Mouse (Mus musculus): ENCODE data around the gene Ccdc138. TPM values are rescaled to one million over a fixed set of nuclear protein-coding genes. Genes with fewer than 3 reads are reported as not detected.

Ccdc138 gene
- polyA plus RNA-seq, 1 experiment from 2014 or later: 9.2 TPM

- Histone ChIP-seq H3K36me3 (ENCODE audit: control insufficient read depth, insufficient read depth, low read length) (no peaks in the 10 kb centered on the region), H3K4me3 (ENCODE audit: low read depth, low read length) (no peak overlapping the region), H3K27ac (ENCODE audit: low read depth, low read length) (no peak overlapping the region), H3K4me2 (ENCODE audit: low read depth) (no peak overlapping the region), H3K9ac (ENCODE audit: low read length) (no peak overlapping the region), H3K27me3 (ENCODE audit: control insufficient read depth, insufficient read depth, low read length) (no peaks in the 10 kb centered on the region), H3K9me3 (ENCODE audit: control insufficient read depth, low read length) (no peaks in the 10 kb centered on the region), H3K4me1 (ENCODE audit: control insufficient read depth, insufficient read depth, low read length) (no peaks in the 10 kb centered on the region)
- ATAC-seq (ENCODE audit: insufficient read depth, low FRiP score, low TSS enrichment) (no peak), DNase-seq (ENCODE audit: low spot score) (no peak)
- 89% methylated on average over 8 of the region's 8 CpGs for WGBS
Measured at GRCm38 (mm10) chr10:58554693-58555387, 57.1 kb downstream of the Ccdc138 start.

DNA sequence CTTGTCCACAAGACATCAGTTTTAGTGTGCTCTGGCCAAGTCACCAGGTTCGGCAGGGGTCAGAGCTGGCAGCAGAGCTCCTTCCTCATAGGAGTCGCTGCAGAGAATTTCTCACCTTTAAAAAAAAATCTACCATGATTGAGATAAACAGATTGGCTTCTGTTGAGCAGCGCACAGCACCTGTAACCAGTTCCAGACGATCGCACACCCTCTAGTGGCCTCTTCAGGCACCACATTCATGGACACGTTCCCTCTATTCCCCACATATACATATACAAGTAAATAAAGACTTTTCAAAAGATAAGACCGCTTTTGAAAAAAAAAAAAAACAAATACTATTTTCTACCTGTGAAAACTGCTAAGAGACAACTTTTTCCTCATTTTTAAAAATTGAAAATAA is 61.4 kb downstream of the Ccdc138 start:
- DNase-seq (ENCODE audit: low spot score) (peak; percentile 52), ATAC-seq (ENCODE audit: insufficient read depth, low FRiP score, low TSS enrichment) (no peak)
- no peaks in the 10 kb centered on the region for H3K27me3 ChIP-seq (ENCODE audit: control insufficient read depth, insufficient read depth, low read length)
- no peak overlapping the region for H3K4me2 ChIP-seq (ENCODE audit: low read depth)
- H3K9ac ChIP-seq (ENCODE audit: low read length): no peak overlapping the region
- no peak overlapping the region for H3K27ac ChIP-seq (ENCODE audit: low read depth, low read length)
- 34% methylated on average over 7 of the region's 7 CpGs for WGBS
- H3K36me3 ChIP-seq (ENCODE audit: control insufficient read depth, insufficient read depth, low read length): no peaks in the 10 kb centered on the region
- no peaks in the 10 kb centered on the region for H3K9me3 ChIP-seq (ENCODE audit: control insufficient read depth, low read length)
- no peak overlapping the region for H3K4me3 ChIP-seq (ENCODE audit: low read depth, low read length)
- H3K4me1 ChIP-seq (ENCODE audit: control insufficient read depth, insufficient read depth, low read length): no peaks in the 10 kb centered on the region

DNA sequence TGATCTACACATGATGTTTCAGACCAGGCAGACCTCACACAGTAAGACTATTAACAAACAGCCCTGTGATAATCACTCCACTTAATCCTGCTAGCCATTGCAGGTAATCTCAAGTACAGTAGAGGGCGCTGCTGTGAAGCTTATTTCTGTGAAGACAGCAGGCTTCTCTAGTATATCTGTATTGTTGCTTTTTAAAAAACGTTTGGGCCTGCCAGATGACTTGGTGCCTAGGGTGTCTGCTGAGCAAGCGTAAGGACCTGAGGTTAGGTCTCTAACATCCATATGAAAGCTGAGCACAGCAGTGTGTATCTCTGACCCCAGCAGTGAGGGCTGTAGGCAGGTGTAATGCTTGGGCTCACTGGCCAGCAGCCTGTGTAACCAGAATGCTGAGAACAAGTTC is 62.2 kb downstream of the Ccdc138 start:
- H3K27me3 ChIP-seq (ENCODE audit: control insufficient read depth, insufficient read depth, low read length): no peaks in the 10 kb centered on the region
- H3K4me3 ChIP-seq (ENCODE audit: low read depth, low read length): no peak overlapping the region
- DNase-seq (ENCODE audit: low spot score) (peak; percentile 63), ATAC-seq (ENCODE audit: insufficient read depth, low FRiP score, low TSS enrichment) (no peak; the same call in 1 of the 2 replicates)
- no peak overlapping the region for H3K27ac ChIP-seq (ENCODE audit: low read depth, low read length)
- H3K4me2 ChIP-seq (ENCODE audit: low read depth): no peak overlapping the region
- no peaks in the 10 kb centered on the region for H3K36me3 ChIP-seq (ENCODE audit: control insufficient read depth, insufficient read depth, low read length)
- WGBS: 24% methylated on average over 3 of the region's 3 CpGs
- H3K4me1 ChIP-seq (ENCODE audit: control insufficient read depth, insufficient read depth, low read length): no peaks in the 10 kb centered on the region
- no peaks in the 10 kb centered on the region for H3K9me3 ChIP-seq (ENCODE audit: control insufficient read depth, low read length)
- H3K9ac ChIP-seq (ENCODE audit: low read length): no peak overlapping the region

DNA sequence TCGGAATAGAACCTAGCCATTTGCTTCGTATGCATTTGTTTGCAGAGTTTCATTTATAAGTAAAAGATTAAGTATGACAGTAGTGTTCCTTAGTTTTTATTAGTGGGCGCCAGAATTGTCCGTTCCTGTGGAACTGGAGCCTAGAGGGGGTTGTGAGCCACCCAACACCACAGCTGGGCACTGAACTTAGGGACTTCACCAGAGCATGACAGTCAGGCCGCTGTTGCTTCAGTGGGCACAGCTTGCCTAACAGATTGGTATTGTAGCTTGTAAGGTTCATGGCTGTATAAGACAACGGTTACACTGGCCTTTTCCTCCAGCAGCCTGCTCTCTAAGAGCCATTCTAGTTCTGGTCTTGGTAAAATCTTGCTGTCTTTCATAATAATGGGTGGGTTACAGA is 62.8 kb downstream of the Ccdc138 start:
- WGBS: 92% methylated on average over 6 of the region's 6 CpGs
- no peaks in the 10 kb centered on the region for H3K4me1 ChIP-seq (ENCODE audit: control insufficient read depth, insufficient read depth, low read length)
- H3K9me3 ChIP-seq (ENCODE audit: control insufficient read depth, low read length): no peaks in the 10 kb centered on the region
- no peak overlapping the region for H3K27ac ChIP-seq (ENCODE audit: low read depth, low read length)
- ATAC-seq (ENCODE audit: insufficient read depth, low FRiP score, low TSS enrichment): no peak
- DNase-seq (ENCODE audit: low spot score): no peak
- H3K27me3 ChIP-seq (ENCODE audit: control insufficient read depth, insufficient read depth, low read length): no peaks in the 10 kb centered on the region
- H3K36me3 ChIP-seq (ENCODE audit: control insufficient read depth, insufficient read depth, low read length): no peaks in the 10 kb centered on the region
- H3K4me3 ChIP-seq (ENCODE audit: low read depth, low read length): no peak overlapping the region
- H3K4me2 ChIP-seq (ENCODE audit: low read depth): no peak overlapping the region
- H3K9ac ChIP-seq (ENCODE audit: low read length): no peak overlapping the region

DNA sequence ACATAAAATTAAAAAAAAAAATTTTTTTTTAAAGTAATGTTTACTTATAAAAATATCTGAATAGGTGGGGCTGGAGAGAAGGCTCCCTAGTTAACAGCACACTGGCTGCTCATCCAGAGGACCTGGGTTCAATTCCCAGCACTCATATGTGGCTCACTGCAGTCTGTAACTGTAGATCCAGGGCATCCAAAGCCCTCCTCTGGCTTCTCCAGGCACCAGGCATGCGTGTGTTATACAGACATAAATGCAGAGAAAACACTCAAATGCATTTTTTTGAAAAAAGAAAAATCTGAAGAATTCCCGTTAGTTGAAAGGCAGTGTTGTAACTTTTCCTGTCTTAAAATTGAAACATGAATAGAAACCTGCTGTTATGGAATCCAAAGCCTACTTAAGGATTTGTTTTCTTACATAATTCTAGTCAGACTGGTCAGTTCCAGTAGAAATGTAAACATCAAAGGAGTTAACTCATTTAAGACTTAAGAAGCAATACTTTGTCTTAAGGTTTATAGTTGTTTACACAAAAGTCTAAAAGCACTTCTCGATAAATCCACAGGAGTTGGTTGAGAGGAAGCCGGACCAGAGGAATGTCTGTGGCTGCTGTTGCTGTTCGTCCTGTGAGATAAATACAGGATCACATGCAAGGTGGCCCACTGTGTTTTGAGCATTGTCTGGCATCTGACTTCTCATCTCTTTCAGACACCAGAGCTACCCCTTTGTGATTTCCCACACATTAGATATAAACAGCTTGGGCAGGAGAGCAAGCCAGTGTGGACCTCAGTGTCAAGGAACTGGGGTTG is 87.9 kb downstream of the Ccdc138 start:
- H3K36me3 ChIP-seq (ENCODE audit: control insufficient read depth, insufficient read depth, low read length): no peaks in the 10 kb centered on the region
- WGBS: 77% methylated on average over 5 of the region's 5 CpGs
- no peak overlapping the region for H3K9ac ChIP-seq (ENCODE audit: low read length)
- no peak overlapping the region for H3K27ac ChIP-seq (ENCODE audit: low read depth, low read length)
- ATAC-seq (ENCODE audit: insufficient read depth, low FRiP score, low TSS enrichment) (no peak), DNase-seq (ENCODE audit: low spot score) (no peak)
- no peaks in the 10 kb centered on the region for H3K4me1 ChIP-seq (ENCODE audit: control insufficient read depth, insufficient read depth, low read length)
- H3K27me3 ChIP-seq (ENCODE audit: control insufficient read depth, insufficient read depth, low read length): no peaks in the 10 kb centered on the region
- H3K4me2 ChIP-seq (ENCODE audit: low read depth): no peak overlapping the region
- H3K9me3 ChIP-seq (ENCODE audit: control insufficient read depth, low read length): no peaks in the 10 kb centered on the region
- no peak overlapping the region for H3K4me3 ChIP-seq (ENCODE audit: low read depth, low read length)

DNA sequence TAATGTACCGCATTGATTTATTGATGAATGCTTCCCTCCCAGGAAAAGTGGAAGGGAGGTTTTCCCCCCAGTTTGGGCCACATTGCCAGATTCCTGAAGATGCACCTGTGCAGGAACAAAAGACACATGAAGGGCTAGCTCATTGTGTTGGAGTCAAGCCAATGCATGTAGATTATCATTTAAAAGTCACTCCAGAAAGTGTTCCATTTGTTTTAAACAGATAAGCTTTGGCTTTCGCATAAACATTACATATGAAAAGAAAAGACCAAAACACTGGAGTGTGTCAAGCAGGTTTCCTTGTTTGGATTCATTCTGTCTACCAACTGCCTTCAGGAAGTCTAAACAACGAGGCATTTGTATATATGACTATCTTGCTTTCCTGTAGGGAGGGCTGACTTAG is 96.7 kb downstream of the Ccdc138 start:
- no peak for DNase-seq (ENCODE audit: low spot score)
- H3K9me3 ChIP-seq (ENCODE audit: control insufficient read depth, low read length): no peaks in the 10 kb centered on the region
- H3K9ac ChIP-seq (ENCODE audit: low read length): no peak overlapping the region
- no peak overlapping the region for H3K27ac ChIP-seq (ENCODE audit: low read depth, low read length)
- H3K4me1 ChIP-seq (ENCODE audit: control insufficient read depth, insufficient read depth, low read length): no peaks in the 10 kb centered on the region
- H3K27me3 ChIP-seq (ENCODE audit: control insufficient read depth, insufficient read depth, low read length): no peaks in the 10 kb centered on the region
- ATAC-seq (ENCODE audit: insufficient read depth, low FRiP score, low TSS enrichment): no peak
- no peak overlapping the region for H3K4me2 ChIP-seq (ENCODE audit: low read depth)
- 86% methylated on average over 3 of the region's 3 CpGs for WGBS
- H3K4me3 ChIP-seq (ENCODE audit: low read depth, low read length): no peak overlapping the region
- no peaks in the 10 kb centered on the region for H3K36me3 ChIP-seq (ENCODE audit: control insufficient read depth, insufficient read depth, low read length)

DNA sequence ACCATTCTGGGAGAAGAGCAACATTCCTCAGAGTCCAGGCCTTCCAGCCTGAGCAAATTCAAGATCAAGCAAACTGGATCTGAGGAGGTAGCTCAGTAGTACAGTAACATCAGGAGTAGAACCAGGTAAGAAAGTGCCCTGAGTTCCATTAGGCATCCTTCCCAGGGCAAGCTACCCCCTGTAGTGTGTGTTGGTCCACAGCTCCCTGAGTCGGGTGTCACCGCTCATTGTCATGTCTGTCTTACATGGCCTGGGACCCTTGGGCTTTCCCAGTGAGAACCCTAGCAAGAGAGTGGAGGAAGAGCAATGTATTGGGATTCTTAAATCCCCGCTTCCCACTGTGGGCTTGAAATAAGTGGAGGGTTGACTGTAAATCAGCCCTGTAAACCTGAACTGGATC is 97.4 kb downstream of the Ccdc138 start:
- Histone ChIP-seq H3K27me3 (ENCODE audit: control insufficient read depth, insufficient read depth, low read length) (no peaks in the 10 kb centered on the region), H3K36me3 (ENCODE audit: control insufficient read depth, insufficient read depth, low read length) (no peaks in the 10 kb centered on the region), H3K27ac (ENCODE audit: low read depth, low read length) (no peak overlapping the region), H3K4me1 (ENCODE audit: control insufficient read depth, insufficient read depth, low read length) (no peaks in the 10 kb centered on the region), H3K4me2 (ENCODE audit: low read depth) (no peak overlapping the region), H3K9ac (ENCODE audit: low read length) (no peak overlapping the region), H3K4me3 (ENCODE audit: low read depth, low read length) (no peak overlapping the region), H3K9me3 (ENCODE audit: control insufficient read depth, low read length) (no peaks in the 10 kb centered on the region)
- ATAC-seq (ENCODE audit: insufficient read depth, low FRiP score, low TSS enrichment) (no peak), DNase-seq (ENCODE audit: low spot score) (no peak)
- 93% methylated on average over 3 of the region's 3 CpGs for WGBS

DNA sequence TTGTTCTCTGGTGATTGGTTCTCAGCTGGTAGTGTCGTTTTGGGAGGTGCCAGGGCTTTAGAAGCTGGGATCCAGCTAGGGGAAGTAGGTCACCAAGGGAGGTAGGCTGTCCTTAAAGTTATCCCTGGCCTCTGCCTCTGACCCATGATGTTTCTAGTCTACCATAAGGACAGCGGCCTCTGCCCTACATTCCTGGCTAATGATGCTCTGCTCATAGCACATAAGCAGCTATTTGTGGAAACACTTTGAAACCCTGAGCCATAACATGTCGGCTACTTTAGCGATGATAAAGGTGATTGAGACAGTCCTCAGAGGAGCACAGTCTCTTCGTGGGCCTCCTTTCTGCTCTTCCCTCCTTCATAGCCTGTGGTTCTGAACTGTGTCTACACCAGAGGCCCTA is 98.1 kb downstream of the Ccdc138 start:
- H3K27ac ChIP-seq (ENCODE audit: low read depth, low read length): no peak overlapping the region
- H3K4me3 ChIP-seq (ENCODE audit: low read depth, low read length): no peak overlapping the region
- H3K9ac ChIP-seq (ENCODE audit: low read length): no peak overlapping the region
- WGBS: 70% methylated on average over 5 of the region's 5 CpGs
- no peak for DNase-seq (ENCODE audit: low spot score)
- H3K9me3 ChIP-seq (ENCODE audit: control insufficient read depth, low read length): no peaks in the 10 kb centered on the region
- H3K4me2 ChIP-seq (ENCODE audit: low read depth): no peak overlapping the region
- no peaks in the 10 kb centered on the region for H3K4me1 ChIP-seq (ENCODE audit: control insufficient read depth, insufficient read depth, low read length)
- no peaks in the 10 kb centered on the region for H3K27me3 ChIP-seq (ENCODE audit: control insufficient read depth, insufficient read depth, low read length)
- ATAC-seq (ENCODE audit: insufficient read depth, low FRiP score, low TSS enrichment): no peak
- H3K36me3 ChIP-seq (ENCODE audit: control insufficient read depth, insufficient read depth, low read length): no peaks in the 10 kb centered on the region

DNA sequence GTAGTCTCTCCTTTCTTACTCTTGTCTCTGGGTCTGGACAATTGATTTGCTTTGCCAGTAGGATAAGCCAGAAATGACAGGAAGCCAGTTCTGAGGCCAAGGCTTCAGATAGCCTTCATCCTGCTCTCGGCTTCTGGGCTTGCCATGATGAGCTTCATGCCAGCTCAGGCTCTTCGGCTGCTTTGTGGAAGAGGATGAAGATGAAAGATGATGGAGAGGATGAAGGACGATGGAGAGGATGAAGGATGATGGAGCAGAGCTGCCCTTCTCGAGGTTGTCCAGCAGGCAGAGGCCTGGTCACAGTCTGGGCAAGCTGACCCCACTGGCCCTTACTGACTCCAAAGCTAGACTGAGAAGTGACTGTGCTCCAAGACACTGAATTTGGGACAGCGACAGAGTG is 102.4 kb downstream of the Ccdc138 start:
- H3K9me3 ChIP-seq (ENCODE audit: control insufficient read depth, low read length): no peaks in the 10 kb centered on the region
- WGBS: 93% methylated on average over 5 of the region's 5 CpGs
- no peak for DNase-seq (ENCODE audit: low spot score)
- no peak overlapping the region for H3K4me2 ChIP-seq (ENCODE audit: low read depth)
- no peaks in the 10 kb centered on the region for H3K27me3 ChIP-seq (ENCODE audit: control insufficient read depth, insufficient read depth, low read length)
- no peak overlapping the region for H3K27ac ChIP-seq (ENCODE audit: low read depth, low read length)
- no peak overlapping the region for H3K9ac ChIP-seq (ENCODE audit: low read length)
- H3K4me3 ChIP-seq (ENCODE audit: low read depth, low read length): no peak overlapping the region
- H3K4me1 ChIP-seq (ENCODE audit: control insufficient read depth, insufficient read depth, low read length): no peaks in the 10 kb centered on the region
- ATAC-seq (ENCODE audit: insufficient read depth, low FRiP score, low TSS enrichment): no peak
- no peaks in the 10 kb centered on the region for H3K36me3 ChIP-seq (ENCODE audit: control insufficient read depth, insufficient read depth, low read length)

All from neural tube, embryonic 11.5 days (tissue).